Mouse (Mus musculus) bone marrow macrophage, adult 2 months (primary cell): ENCODE measurements around the gene H2al1e.
"Not testable (repeated sequence)": the region's sequence is repeated elsewhere in the genome, so short reads cannot be mapped to it uniquely, and the experiment has no call there.

ENCODE experiments used
- CTCF ChIP-seq: IDR thresholded peaks from 2 replicates; pipeline ENCODE4 v1.5.1; 2012; ENCODE audit warnings: low read depth, mild to moderate bottlenecking, low read length, moderate library complexity
- POLR2A ChIP-seq: IDR thresholded peaks from 2 replicates; pipeline ENCODE4 v1.6.1; 2012; ENCODE audit warnings: mild to moderate bottlenecking, low read depth, low read length, borderline replicate concordance

DNA sequence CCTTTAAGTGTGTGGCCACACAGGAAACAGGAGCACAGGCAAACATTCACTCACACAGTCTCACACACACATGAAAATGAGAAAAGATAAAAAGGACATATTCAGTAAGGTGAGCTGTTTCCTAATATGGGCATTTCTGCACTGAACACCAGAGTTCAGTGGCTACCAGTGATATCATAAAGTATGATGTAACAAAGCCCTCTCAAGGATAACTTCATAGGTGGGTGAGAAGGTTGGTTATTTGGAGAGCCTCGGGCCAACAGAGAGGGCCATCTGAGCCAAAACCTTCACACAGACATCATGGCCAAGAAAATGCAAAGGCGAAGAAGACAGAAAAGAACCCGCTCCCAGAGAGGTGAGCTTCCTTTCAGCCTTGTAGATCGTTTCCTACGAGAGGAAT, 12.6 kb downstream of the H2al1e start, which contains the start of gene H2al1i:
- TF ChIP-seq CTCF, POLR2A: not testable (repeated sequence)
